Mouse (Mus musculus) spleen, adult 2 months (tissue): ENCODE measurements around the gene Tmem184b.

Experiments
- CTCF ChIP-seq: fragments of 200-500 bp; IDR thresholded peaks from 2 replicates; pipeline ENCODE4 v1.5.1; 2011; ENCODE audit warnings: mild to moderate bottlenecking, inconsistent platforms; ENCODE audit not compliant: insufficient read depth, insufficient read length, insufficient replicate concordance; ENCODE audit errors: extremely low read depth
- POLR2A ChIP-seq: fragments of 200-500 bp; IDR thresholded peaks from 2 replicates; pipeline ENCODE4 v1.6.1; 2011; ENCODE audit warnings: low read depth, low read length, inconsistent platforms

DNA sequence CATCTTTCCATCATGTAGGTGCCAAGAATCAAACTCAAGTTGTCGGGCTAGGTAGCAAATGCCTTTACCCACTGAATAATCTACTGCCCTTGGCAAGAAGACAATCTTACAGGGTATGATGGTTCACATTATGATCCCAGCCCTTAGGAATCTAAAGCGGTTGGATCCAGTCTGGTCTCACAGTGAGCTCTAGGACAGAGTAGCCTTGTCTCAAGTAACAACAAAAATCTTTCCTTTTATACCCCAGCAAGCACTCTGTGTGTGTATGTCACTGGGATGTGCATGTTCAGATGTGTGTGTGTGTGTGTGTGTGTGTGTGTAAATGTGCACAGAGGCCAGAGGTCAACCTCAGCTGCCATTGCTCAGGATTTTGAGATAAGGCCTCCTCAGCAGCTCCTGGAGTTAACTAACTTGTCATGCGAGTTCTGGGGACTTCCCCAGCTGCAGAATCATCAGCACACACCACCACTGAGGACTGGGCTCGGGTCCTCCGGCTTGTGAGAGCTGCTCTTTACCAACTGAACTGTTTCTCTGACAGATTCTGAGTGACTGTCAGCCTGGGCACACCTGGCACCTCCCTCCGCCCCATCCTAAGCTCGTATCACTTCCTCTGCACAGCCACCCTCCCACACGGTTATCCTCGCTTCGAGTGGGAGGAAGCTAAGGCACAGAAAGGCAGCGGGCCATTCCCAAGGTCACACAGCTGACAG, 80.9 kb downstream of the Tmem184b start:
- TF ChIP-seq CTCF (no peak), POLR2A (no peak)
